Mouse (Mus musculus): ENCODE data around the gene Zbtb7b. TPM values are rescaled to one million over a fixed set of nuclear protein-coding genes. Genes with fewer than 3 reads are reported as not detected.

The Zbtb7b gene
- total and polyA plus RNA-seq, 3 experiments: 23.3 to 123 (median 34.2) TPM

GRCm38 (mm10) chr3:89416158-89416557, 21.6 kb upstream of the Zbtb7b start:
- H3K9me3 ChIP-seq (replicated peaks): no peaks in the 10 kb centered on the region
- DNase-seq (ENCODE audit: low spot score): no peak
- peaks cover 41% of the 10 kb centered on the region for H3K4me1 ChIP-seq (ENCODE audit: insufficient read depth, low read depth, low read length)
- peaks cover 44% of the 10 kb centered on the region for H3K36me3 ChIP-seq (replicated peaks)
- no peaks in the 10 kb centered on the region for H3K27me3 ChIP-seq (ENCODE audit: insufficient read depth, low read length)
- TF ChIP-seq GATA1 (IDR thresholded peaks at IDR 0.05; ENCODE audit: borderline replicate concordance, low read length): no peak
- TF ChIP-seq POLR2AphosphoS5 (IDR thresholded peaks at IDR 0.05; ENCODE audit: insufficient replicate concordance, low read depth, low read length): no peak
- no peak for TF ChIP-seq TAL1 (conservative IDR thresholded peaks at IDR 0.05; ENCODE audit: low read depth, low read length)
- TF ChIP-seq GATA2 (IDR thresholded peaks at IDR 0.05; ENCODE audit: borderline replicate concordance, low read depth, low read length): no peak
- no peak for TF ChIP-seq CTCF (IDR thresholded peaks at IDR 0.05; ENCODE audit: low read depth, low read length)
- H3K4me3 ChIP-seq (ENCODE audit: low read depth, low read length): peak overlapping the region; percentile 36; the same call in 1 of the 2 replicates
- no peak for ATAC-seq (ENCODE audit: extremely low read depth, insufficient number of reproducible peaks, low FRiP score, poor library complexity, severe bottlenecking)

GRCm38 (mm10) chr3:89411490-89412393, 17.2 kb upstream of the Zbtb7b start, which contains the start of gene Flad1:
Gene Flad1 (minus strand): TSS chr3:89411870.
- H3K27me3 ChIP-seq (ENCODE audit: insufficient read depth, low read length): no peaks in the 10 kb centered on the region
- H3K4me1 ChIP-seq (ENCODE audit: insufficient read depth, low read depth, low read length): peaks cover 59% of the 10 kb centered on the region
- TF ChIP-seq POLR2AphosphoS5 (IDR thresholded peaks at IDR 0.05; ENCODE audit: insufficient replicate concordance, low read depth, low read length) (no peak), GATA1 (IDR thresholded peaks at IDR 0.05; ENCODE audit: borderline replicate concordance, low read length) (no peak), TAL1 (conservative IDR thresholded peaks at IDR 0.05; ENCODE audit: low read depth, low read length) (no peak), GATA2 (IDR thresholded peaks at IDR 0.05; ENCODE audit: borderline replicate concordance, low read depth, low read length) (no peak), CTCF (IDR thresholded peaks at IDR 0.05; ENCODE audit: low read depth, low read length) (no peak)
- no peaks in the 10 kb centered on the region for H3K9me3 ChIP-seq (replicated peaks)
- ATAC-seq (ENCODE audit: extremely low read depth, insufficient number of reproducible peaks, low FRiP score, poor library complexity, severe bottlenecking) (peak; percentile 97), DNase-seq (ENCODE audit: low spot score) (peak; percentile 91)
- peaks cover 73% of the 10 kb centered on the region for H3K36me3 ChIP-seq (replicated peaks)
- H3K4me3 ChIP-seq (ENCODE audit: low read depth, low read length): peak within 1 kb of the TSS; percentile 74

- DNase-seq (ENCODE audit: low spot score) (no peak), ATAC-seq (ENCODE audit: extremely low read depth, insufficient number of reproducible peaks, low FRiP score, poor library complexity, severe bottlenecking) (no peak)
- TF ChIP-seq TAL1 (conservative IDR thresholded peaks at IDR 0.05; ENCODE audit: low read depth, low read length): no peak
- no peak for TF ChIP-seq GATA1 (IDR thresholded peaks at IDR 0.05; ENCODE audit: borderline replicate concordance, low read length)
- no peak for TF ChIP-seq POLR2AphosphoS5 (IDR thresholded peaks at IDR 0.05; ENCODE audit: insufficient replicate concordance, low read depth, low read length)
- TF ChIP-seq GATA2 (IDR thresholded peaks at IDR 0.05; ENCODE audit: borderline replicate concordance, low read depth, low read length): no peak
- no peak for TF ChIP-seq CTCF (IDR thresholded peaks at IDR 0.05; ENCODE audit: low read depth, low read length)
- peaks cover 70% of the 10 kb centered on the region for H3K36me3 ChIP-seq (replicated peaks)
- H3K4me3 ChIP-seq (ENCODE audit: low read depth, low read length): peak overlapping the region; percentile 74
- H3K27me3 ChIP-seq (ENCODE audit: insufficient read depth, low read length): no peaks in the 10 kb centered on the region
- no peaks in the 10 kb centered on the region for H3K9me3 ChIP-seq (replicated peaks)
- H3K4me1 ChIP-seq (ENCODE audit: insufficient read depth, low read depth, low read length): peaks cover 50% of the 10 kb centered on the region
These were observed 16.3 kb upstream of the Zbtb7b start for GRCm38 (mm10) chr3:89410864-89411263.

GRCm38 (mm10) chr3:89409701-89410100, 15.1 kb upstream of the Zbtb7b start:
- Histone ChIP-seq H3K4me1 (ENCODE audit: insufficient read depth, low read depth, low read length) (peaks cover 48% of the 10 kb centered on the region), H3K27me3 (ENCODE audit: insufficient read depth, low read length) (no peaks in the 10 kb centered on the region), H3K4me3 (ENCODE audit: low read depth, low read length) (no peak overlapping the region), H3K36me3 (replicated peaks) (peaks cover 70% of the 10 kb centered on the region), H3K9me3 (replicated peaks) (no peaks in the 10 kb centered on the region)
- TF ChIP-seq GATA2 (IDR thresholded peaks at IDR 0.05; ENCODE audit: borderline replicate concordance, low read depth, low read length) (no peak), POLR2AphosphoS5 (IDR thresholded peaks at IDR 0.05; ENCODE audit: insufficient replicate concordance, low read depth, low read length) (no peak), GATA1 (IDR thresholded peaks at IDR 0.05; ENCODE audit: borderline replicate concordance, low read length) (no peak)
- ATAC-seq (ENCODE audit: extremely low read depth, insufficient number of reproducible peaks, low FRiP score, poor library complexity, severe bottlenecking): no peak
- DNase-seq (ENCODE audit: low spot score): no peak

- ATAC-seq (ENCODE audit: extremely low read depth, insufficient number of reproducible peaks, low FRiP score, poor library complexity, severe bottlenecking): no peak
These were observed 13.9 kb upstream of the Zbtb7b start for GRCm38 (mm10) chr3:89408448-89408847.

GRCm38 (mm10) chr3:89406887-89407286, 12.3 kb upstream of the Zbtb7b start:
- ATAC-seq (ENCODE audit: extremely low read depth, insufficient number of reproducible peaks, low FRiP score, poor library complexity, severe bottlenecking) (no peak), DNase-seq (ENCODE audit: low spot score) (no peak)
- Histone ChIP-seq H3K36me3 (replicated peaks) (peaks cover 78% of the 10 kb centered on the region), H3K4me3 (ENCODE audit: low read depth, low read length) (no peak overlapping the region), H3K27me3 (ENCODE audit: insufficient read depth, low read length) (no peaks in the 10 kb centered on the region), H3K4me1 (ENCODE audit: insufficient read depth, low read depth, low read length) (peaks cover 49% of the 10 kb centered on the region), H3K9me3 (replicated peaks) (no peaks in the 10 kb centered on the region)
- TF ChIP-seq TAL1 (conservative IDR thresholded peaks at IDR 0.05; ENCODE audit: low read depth, low read length): no peak
- no peak for TF ChIP-seq CTCF (IDR thresholded peaks at IDR 0.05; ENCODE audit: low read depth, low read length)
- no peak for TF ChIP-seq GATA1 (IDR thresholded peaks at IDR 0.05; ENCODE audit: borderline replicate concordance, low read length)
- TF ChIP-seq POLR2AphosphoS5 (IDR thresholded peaks at IDR 0.05; ENCODE audit: insufficient replicate concordance, low read depth, low read length): no peak
- TF ChIP-seq GATA2 (IDR thresholded peaks at IDR 0.05; ENCODE audit: borderline replicate concordance, low read depth, low read length): no peak

More at GRCm38 (mm10) chr3:89408448-89408847, 13.9 kb upstream of the Zbtb7b start:
- no peaks in the 10 kb centered on the region for H3K27me3 ChIP-seq (ENCODE audit: insufficient read depth, low read length)
- TF ChIP-seq CTCF (IDR thresholded peaks at IDR 0.05; ENCODE audit: low read depth, low read length): no peak
- TF ChIP-seq GATA1 (IDR thresholded peaks at IDR 0.05; ENCODE audit: borderline replicate concordance, low read length): no peak
- TF ChIP-seq GATA2 (IDR thresholded peaks at IDR 0.05; ENCODE audit: borderline replicate concordance, low read depth, low read length): no peak
- TF ChIP-seq TAL1 (conservative IDR thresholded peaks at IDR 0.05; ENCODE audit: low read depth, low read length): no peak
- TF ChIP-seq POLR2AphosphoS5 (IDR thresholded peaks at IDR 0.05; ENCODE audit: insufficient replicate concordance, low read depth, low read length): no peak
- DNase-seq (ENCODE audit: low spot score): no peak
- peaks cover 48% of the 10 kb centered on the region for H3K4me1 ChIP-seq (ENCODE audit: insufficient read depth, low read depth, low read length)
- no peaks in the 10 kb centered on the region for H3K9me3 ChIP-seq (replicated peaks)
- H3K36me3 ChIP-seq (replicated peaks): peaks cover 70% of the 10 kb centered on the region
- no peak overlapping the region; the same call in 1 of the 2 replicates for H3K4me3 ChIP-seq (ENCODE audit: low read depth, low read length)
